Mouse (Mus musculus) gastrocnemius, postnatal 25 days (tissue): ENCODE results near the gene Vmn2r94. TPM values are rescaled to one million over a fixed set of nuclear protein-coding genes. Genes with fewer than 3 reads are reported as not detected.

Source experiments
- DNase-seq: peaks from one replicate; pipeline ENCODE4 v3.0.0; 2022
- long read RNA-seq, 2 experiments: library from polyadenylated mRNA; stranded (forward); transcript quantifications; one replicate each; pipeline ENCODE4 v2.0.0; 2021
- total RNA-seq, 2 experiments: library from RNA; stranded (reverse); gene quantifications; 1 replicate in 1 of 2; 2 replicates in 1 of 2; pipeline ENCODE4 v1.2.3; 2021

The Vmn2r94 gene
- not detected for total RNA-seq
- long read RNA-seq, experiment 1, result 0 reads
- long read RNA-seq, experiment 2, result 0 reads

DNA sequence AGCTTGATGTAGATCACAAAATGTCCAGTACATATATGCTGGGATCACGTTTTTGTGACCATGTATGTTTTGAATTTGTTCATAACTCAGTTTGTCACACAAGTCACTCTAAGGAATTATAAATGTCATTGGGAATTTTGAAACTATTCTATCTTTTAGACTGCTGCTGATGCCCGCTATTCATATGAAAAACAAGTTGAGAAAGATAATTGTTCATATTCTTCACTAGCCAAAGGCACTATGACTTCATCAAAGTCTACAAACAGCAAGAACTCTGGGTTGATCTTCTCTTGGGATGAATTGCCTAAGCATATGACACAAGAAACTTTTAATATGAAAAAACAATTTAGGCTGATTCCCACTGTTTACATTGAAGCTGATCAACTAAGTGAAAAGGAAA is at the start of gene Vmn2r94:
TSS of gene Vmn2r94 (minus strand) at position 101 of the 400 bp plus-strand sequence.
- no peak for DNase-seq

DNA sequence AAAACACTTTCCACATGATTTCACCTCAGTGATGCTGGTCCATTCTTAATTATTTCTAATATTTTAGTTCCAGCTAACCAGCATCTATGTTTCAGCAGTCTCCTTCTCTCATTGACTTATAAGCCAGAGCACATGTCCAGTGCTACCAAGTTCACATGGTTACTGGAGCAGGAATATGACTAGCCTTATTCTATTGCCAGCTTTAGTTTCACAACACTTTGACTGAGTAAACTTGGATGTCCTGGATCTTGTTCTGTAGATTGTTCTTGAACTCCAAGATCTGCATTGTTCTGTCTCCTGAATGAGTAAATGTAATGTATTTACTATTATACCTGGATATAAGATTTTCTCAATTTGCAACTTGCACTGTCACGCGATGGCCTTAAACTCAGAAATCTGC is 45.5 kb upstream of the Vmn2r94 start:
- no peak for DNase-seq

DNA sequence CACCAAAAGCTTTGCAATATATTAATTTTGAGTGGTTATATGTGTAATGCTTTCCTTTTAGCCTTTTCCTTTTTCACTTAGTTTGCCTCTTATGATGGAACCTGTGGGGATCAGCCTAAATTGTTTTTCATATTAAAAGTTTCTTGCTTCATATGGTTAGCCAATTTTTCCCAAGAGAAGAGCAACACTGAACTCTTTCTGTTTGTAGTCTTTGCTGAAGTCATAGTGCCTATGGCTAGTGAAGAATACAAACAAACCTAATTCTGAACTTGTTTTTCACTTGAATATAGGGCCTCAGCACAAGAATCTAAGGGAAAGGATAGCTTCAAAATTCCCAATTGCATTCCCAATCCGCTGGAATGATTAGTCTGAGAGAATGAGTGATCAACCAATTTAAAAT is 20.2 kb upstream of the Vmn2r94 start, which contains the start of gene Vmn2r93:
TSS of gene Vmn2r93 (plus strand) at position 301 of the 400 bp plus-strand sequence.
- no peak for DNase-seq

DNA sequence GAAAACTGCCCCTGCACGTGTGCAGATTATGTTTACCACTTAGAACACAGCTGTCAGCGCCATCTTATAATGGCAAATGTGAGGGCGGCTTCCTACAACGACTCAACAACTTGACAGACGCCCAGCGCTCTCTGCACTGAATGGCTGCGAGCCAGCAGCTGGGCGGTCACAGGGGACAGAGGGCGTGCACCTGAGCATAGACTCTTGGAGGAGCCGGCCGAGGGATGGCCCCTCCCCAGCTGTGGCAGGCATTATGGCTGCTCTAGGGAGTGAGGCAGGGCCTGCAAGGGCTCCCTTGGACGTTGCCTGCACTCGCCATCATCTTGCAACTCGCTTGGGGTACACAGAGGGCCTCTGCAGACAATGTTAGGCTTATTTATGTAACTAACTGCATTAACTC is 40.6 kb downstream of the Vmn2r94 start:
- DNase-seq, result no peak

DNA sequence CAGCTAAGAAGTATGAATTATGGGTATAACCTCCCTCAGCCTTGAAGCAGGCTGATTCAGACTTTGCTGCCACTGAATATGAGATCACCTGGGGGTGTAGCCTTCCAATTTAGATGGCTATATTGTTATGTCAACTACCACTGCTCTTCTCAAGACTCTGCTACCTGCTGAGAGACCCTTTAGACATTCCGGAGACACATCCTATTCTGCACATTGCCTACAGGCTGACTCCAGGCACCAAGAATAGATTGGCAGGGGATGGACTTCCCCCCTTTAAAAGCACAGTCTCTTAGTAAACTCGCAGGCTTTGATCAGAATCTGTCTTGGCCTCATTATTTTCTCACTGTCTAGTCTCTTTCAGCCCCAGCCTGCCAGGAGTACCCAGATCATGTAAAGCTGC is 45.6 kb downstream of the Vmn2r94 start:
- no peak for DNase-seq

DNA sequence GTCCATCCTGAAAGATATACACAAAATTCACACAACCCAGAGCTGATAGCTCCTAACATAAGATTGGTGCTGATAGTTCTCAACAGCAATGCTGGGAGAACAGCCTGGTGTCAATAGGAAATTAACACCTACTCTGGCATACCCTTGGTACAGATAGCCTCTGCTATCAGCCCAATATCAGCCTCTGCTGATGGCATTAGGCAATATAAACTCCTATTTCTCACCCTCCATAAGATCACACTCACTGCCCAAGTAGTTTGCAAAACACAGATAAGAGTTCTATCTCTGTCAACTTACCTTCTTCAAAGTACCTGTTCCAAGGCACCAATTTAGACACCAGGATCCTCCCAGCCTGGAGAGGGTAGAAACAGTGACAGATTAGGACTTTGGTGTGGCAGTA is 56.3 kb downstream of the Vmn2r94 start:
- DNase-seq, result no peak

Other genes with a start within 250 kb of the Vmn2r94 start
- not detected for gene Vmn2r124, start 228.3 kb downstream of the Vmn2r94 start, total RNA-seq
- gene Vmn2r91, start 192.7 kb downstream of the Vmn2r94 start, total RNA-seq, result not detected
- not detected for gene Vmn2r92, start 125.9 kb downstream of the Vmn2r94 start, total RNA-seq
- gene Vmn2r93, start 20.3 kb upstream of the Vmn2r94 start, total RNA-seq, result not detected
- gene Vmn2r95, start 146.3 kb upstream of the Vmn2r94 start, total RNA-seq, result not detected